Mouse (Mus musculus) myocyte (in vitro differentiated cells): ENCODE data around the gene Mcemp1. TPM values are rescaled to one million over a fixed set of nuclear protein-coding genes. Genes with fewer than 3 reads are reported as not detected.

Source experiments
- H3K27me3 ChIP-seq: one replicate; pipeline ENCODE4 v1.6.1; 2011; ENCODE audit not compliant: control insufficient read depth, insufficient read depth, insufficient read length
- H3K36me3 ChIP-seq: one replicate; pipeline ENCODE4 v1.6.1; 2011; ENCODE audit not compliant: control insufficient read depth, insufficient read depth
- H3K4me2 ChIP-seq: one replicate; pipeline ENCODE4 v1.6.1; 2011; ENCODE audit warnings: low read depth, control low read depth
- H3K4me3 ChIP-seq: one replicate; pipeline ENCODE4 v1.5.1; 2011; ENCODE audit warnings: mild to moderate bottlenecking, control low read depth, moderate library complexity
- H3K79me2 ChIP-seq: one replicate; pipeline ENCODE4 v1.6.1; 2011; ENCODE audit not compliant: control insufficient read depth, insufficient read depth
- H3ac ChIP-seq: one replicate; pipeline ENCODE4 v1.6.1; 2011; ENCODE audit not compliant: control insufficient read depth, insufficient read length
- CEBPB ChIP-seq: IDR thresholded peaks from 2 replicates; pipeline ENCODE4 v1.6.1; 2011; ENCODE audit warnings: mild to moderate bottlenecking, moderate library complexity; ENCODE audit not compliant: poor library complexity, insufficient read depth, severe bottlenecking
- E2F4 ChIP-seq: IDR thresholded peaks from one replicate; pipeline ENCODE4 v1.6.1; 2011; ENCODE audit warnings: mild to moderate bottlenecking, control low read depth, moderate library complexity; ENCODE audit not compliant: insufficient read depth
- MAX ChIP-seq: IDR thresholded peaks from one replicate; pipeline ENCODE4 v1.6.1; 2011; ENCODE audit warnings: low read depth, mild to moderate bottlenecking, control low read depth
- MYOD1 ChIP-seq, 3 experiments: IDR thresholded peaks; one replicate each; pipeline ENCODE4 v1.6.1; 2011; ENCODE audit warnings: control low read depth in 2 of 3, low read depth in 2 of 3, mild to moderate bottlenecking in 2 of 3, moderate library complexity in 1 of 3; ENCODE audit not compliant: insufficient read length in 2 of 3, control insufficient read depth in 1 of 3
- MYOG ChIP-seq, 3 experiments: IDR thresholded peaks; one replicate each; pipeline ENCODE4 v1.6.1; 2011; ENCODE audit warnings: control low read depth in 2 of 3, low read depth in 2 of 3, mild to moderate bottlenecking in 2 of 3; ENCODE audit not compliant: insufficient read length in 2 of 3, control insufficient read depth in 1 of 3, insufficient read depth in 1 of 3
- POLR2A ChIP-seq: IDR thresholded peaks from one replicate; pipeline ENCODE4 v1.6.1; 2011; ENCODE audit warnings: low read depth, mild to moderate bottlenecking, control low read depth, moderate library complexity; ENCODE audit not compliant: insufficient read length
- POLR2AphosphoS2 ChIP-seq: IDR thresholded peaks from one replicate; pipeline ENCODE4 v1.6.1; 2011; ENCODE audit warnings: low read depth, control low read depth; ENCODE audit not compliant: insufficient read length
- REST ChIP-seq: IDR thresholded peaks from one replicate; pipeline ENCODE4 v1.6.1; 2011; ENCODE audit warnings: mild to moderate bottlenecking, control low read depth, moderate library complexity; ENCODE audit not compliant: insufficient read depth, insufficient read length
- SRF ChIP-seq: IDR thresholded peaks from one replicate; pipeline ENCODE4 v1.6.1; 2011; ENCODE audit warnings: low read depth; ENCODE audit not compliant: control insufficient read depth, insufficient read length
- TCF12 ChIP-seq: IDR thresholded peaks from one replicate; pipeline ENCODE4 v1.6.1; 2011; ENCODE audit warnings: mild to moderate bottlenecking, control low read depth; ENCODE audit not compliant: poor library complexity, insufficient read depth, severe bottlenecking
- TCF3 ChIP-seq: IDR thresholded peaks from one replicate; pipeline ENCODE4 v1.6.1; 2011; ENCODE audit warnings: low read depth, control low read depth; ENCODE audit not compliant: insufficient read length
- USF1 ChIP-seq: IDR thresholded peaks from one replicate; pipeline ENCODE4 v1.6.1; 2011; ENCODE audit warnings: low read depth, mild to moderate bottlenecking, control low read depth, moderate library complexity
- polyA plus RNA-seq: library from polyadenylated mRNA; unstranded; fragments of >200 nt; fragmentation: generic; extraction: Trizol; gene quantifications from one replicate; pipeline ENCODE4 v1.2.1, GENCODE M21; 2012; ENCODE audit warnings: missing spikeins

Gene Mcemp1
- polyA plus RNA-seq: not detected

- TF ChIP-seq REST (no peak), SRF (no peak), MYOD1 (IDR thresholded peaks at IDR 0.05; ENCODE audit: control insufficient read depth in 1 of 3, insufficient read length in 2 of 3, low read depth in 2 of 3) (no peak), POLR2AphosphoS2 (no peak), TCF3 (no peak), POLR2A (no peak), CEBPB (no peak), MYOG (IDR thresholded peaks at IDR 0.05; ENCODE audit: control insufficient read depth in 1 of 3, insufficient read depth in 1 of 3, insufficient read length in 2 of 3, low read depth in 2 of 3) (no peak), TCF12 (no peak), MAX (no peak), USF1 (no peak), E2F4 (no peak)
- Histone ChIP-seq H3K27me3 (peaks cover 20% of the 10 kb centered on the region), H3K4me2 (no peak within 1 kb of the TSS), H3K79me2 (no peaks in the 10 kb centered on the region), H3K36me3 (no peaks in the 10 kb centered on the region), H3K4me3 (no peak within 1 kb of the TSS), H3ac (no peak within 1 kb of the TSS)
Observed at GRCm38 (mm10) chr8:3665507-3665906, at the start of gene Mcemp1. TSS of gene Mcemp1 (plus strand) at chr8:3665754.

DNA sequence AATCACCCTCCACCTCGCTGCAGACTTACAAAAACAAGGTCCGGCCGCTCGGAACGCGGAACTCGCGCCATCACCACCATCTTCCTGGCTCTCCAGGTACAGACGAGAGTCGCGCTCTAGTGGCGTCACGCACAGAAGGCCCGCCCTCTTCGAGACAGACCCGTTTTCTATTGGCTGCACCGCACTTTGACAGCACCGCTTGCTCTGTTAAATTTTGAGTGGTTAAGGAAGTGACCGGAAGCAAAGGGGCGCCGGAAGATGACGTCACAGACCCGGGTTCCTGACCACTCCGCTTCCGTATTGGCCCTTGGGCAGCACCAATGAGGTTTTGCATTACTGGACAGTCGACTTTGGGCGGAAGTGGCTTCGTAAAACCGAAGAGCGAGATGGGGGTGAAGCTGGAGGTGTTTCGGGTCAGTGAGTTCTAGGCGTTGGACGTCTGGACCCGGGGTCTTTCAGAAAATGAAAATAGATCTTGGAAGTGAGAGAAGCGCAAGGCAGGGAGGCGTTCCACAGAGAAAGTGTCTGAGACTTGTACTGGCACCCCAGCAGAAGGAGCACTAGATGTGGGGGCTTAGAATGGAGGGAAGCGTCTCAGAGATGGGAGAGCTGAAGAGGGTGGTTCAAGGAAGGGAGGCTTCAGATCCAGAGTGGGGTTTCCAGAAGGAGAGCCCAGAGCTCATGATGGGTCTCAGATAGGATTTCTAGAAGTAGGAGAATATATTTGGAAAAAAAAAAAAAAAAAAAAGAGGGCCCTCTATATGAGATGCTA lies 44.2 kb upstream of the Mcemp1 start, which contains the start of the genes Xab2 and Pet100:
Gene Xab2 (minus strand): TSS at position 118 of the 772 bp plus-strand sequence.
Gene Pet100 (plus strand): TSS at position 350 of the 772 bp plus-strand sequence.
- Histone ChIP-seq H3K27me3 (no peaks in the 10 kb centered on the region), H3K36me3 (no peaks in the 10 kb centered on the region), H3ac (peak within 1 kb of the TSS; percentile 11), H3K79me2 (peaks cover 27% of the 10 kb centered on the region), H3K4me2 (peak within 1 kb of the TSS; percentile 93), H3K4me3 (peak within 1 kb of the TSS; percentile 91)
- TF ChIP-seq USF1 (no peak), POLR2AphosphoS2 (peak; percentile 51), SRF (peak; percentile 84), TCF12 (no peak), E2F4 (peak; percentile 4), MYOG (IDR thresholded peaks at IDR 0.05; ENCODE audit: control insufficient read depth in 1 of 3, insufficient read depth in 1 of 3, insufficient read length in 2 of 3, low read depth in 2 of 3) (no peak), POLR2A (peak; percentile 68)

- no peaks in the 10 kb centered on the region for H3K36me3 ChIP-seq
- peak overlapping the region; percentile 89 for H3K4me2 ChIP-seq
- no peaks in the 10 kb centered on the region for H3K27me3 ChIP-seq
- H3ac ChIP-seq: no peak overlapping the region
- peak overlapping the region; percentile 91 for H3K4me3 ChIP-seq
- H3K79me2 ChIP-seq: peaks cover 27% of the 10 kb centered on the region
- TF ChIP-seq E2F4 (no peak), REST (no peak), MYOD1 (IDR thresholded peaks at IDR 0.05; ENCODE audit: control insufficient read depth in 1 of 3, insufficient read length in 2 of 3, low read depth in 2 of 3) (no peak), POLR2AphosphoS2 (no peak), TCF3 (no peak), POLR2A (no peak), MAX (no peak), USF1 (no peak), CEBPB (no peak), TCF12 (no peak), SRF (no peak), MYOG (IDR thresholded peaks at IDR 0.05; ENCODE audit: control insufficient read depth in 1 of 3, insufficient read depth in 1 of 3, insufficient read length in 2 of 3, low read depth in 2 of 3) (no peak)
Observed at GRCm38 (mm10) chr8:3622119-3622518, 43.4 kb upstream of the Mcemp1 start.

- no peak within 1 kb of the TSS for H3K4me3 ChIP-seq
- H3K27me3 ChIP-seq: no peaks in the 10 kb centered on the region
- no peak within 1 kb of the TSS for H3ac ChIP-seq
- H3K79me2 ChIP-seq: peaks cover 11% of the 10 kb centered on the region
- no peak for TF ChIP-seq E2F4
- TF ChIP-seq MYOD1 (IDR thresholded peaks at IDR 0.05; ENCODE audit: control insufficient read depth in 1 of 3, insufficient read length in 2 of 3, low read depth in 2 of 3): no peak
- no peak for TF ChIP-seq POLR2AphosphoS2
- TF ChIP-seq SRF: no peak
- no peak for TF ChIP-seq TCF12
- no peak for TF ChIP-seq REST
- TF ChIP-seq TCF3: no peak
- no peak for TF ChIP-seq USF1
- no peak within 1 kb of the TSS for H3K4me2 ChIP-seq
- no peaks in the 10 kb centered on the region for H3K36me3 ChIP-seq
Observed at GRCm38 (mm10) chr8:3625445-3625844, 40.1 kb upstream of the Mcemp1 start, which contains the start of gene Pcp2. TSS of gene Pcp2 (minus strand) at chr8:3625545.

- no peaks in the 10 kb centered on the region for H3K27me3 ChIP-seq
- no peak overlapping the region for H3ac ChIP-seq
- H3K4me3 ChIP-seq: no peak overlapping the region
- no peak for TF ChIP-seq CEBPB
- TF ChIP-seq POLR2A: no peak
- TF ChIP-seq E2F4: no peak
- TF ChIP-seq TCF12: no peak
- no peak for TF ChIP-seq SRF
- TF ChIP-seq USF1: no peak
- no peak for TF ChIP-seq MYOD1 (IDR thresholded peaks at IDR 0.05; ENCODE audit: control insufficient read depth in 1 of 3, insufficient read length in 2 of 3, low read depth in 2 of 3)
- TF ChIP-seq TCF3: no peak
- no peak for TF ChIP-seq MYOG (IDR thresholded peaks at IDR 0.05; ENCODE audit: control insufficient read depth in 1 of 3, insufficient read depth in 1 of 3, insufficient read length in 2 of 3, low read depth in 2 of 3)
- TF ChIP-seq MAX: no peak
- TF ChIP-seq REST: no peak
- no peak for TF ChIP-seq POLR2AphosphoS2
- no peak overlapping the region for H3K4me2 ChIP-seq
- no peaks in the 10 kb centered on the region for H3K36me3 ChIP-seq
- no peaks in the 10 kb centered on the region for H3K79me2 ChIP-seq
Observed at GRCm38 (mm10) chr8:3626971-3627370, 38.6 kb upstream of the Mcemp1 start.
